Mouse (Mus musculus): ENCODE data around the gene Plxdc1. TPM values are rescaled to one million over a fixed set of nuclear protein-coding genes. Genes with fewer than 3 reads are reported as not detected.
A peak's percentile ranks its signal among the peaks of the same experiment; 100 is the strongest.

The Plxdc1 gene
- polyA plus RNA-seq, 1 experiment from 2014 or later, result 13.4 TPM

DNA sequence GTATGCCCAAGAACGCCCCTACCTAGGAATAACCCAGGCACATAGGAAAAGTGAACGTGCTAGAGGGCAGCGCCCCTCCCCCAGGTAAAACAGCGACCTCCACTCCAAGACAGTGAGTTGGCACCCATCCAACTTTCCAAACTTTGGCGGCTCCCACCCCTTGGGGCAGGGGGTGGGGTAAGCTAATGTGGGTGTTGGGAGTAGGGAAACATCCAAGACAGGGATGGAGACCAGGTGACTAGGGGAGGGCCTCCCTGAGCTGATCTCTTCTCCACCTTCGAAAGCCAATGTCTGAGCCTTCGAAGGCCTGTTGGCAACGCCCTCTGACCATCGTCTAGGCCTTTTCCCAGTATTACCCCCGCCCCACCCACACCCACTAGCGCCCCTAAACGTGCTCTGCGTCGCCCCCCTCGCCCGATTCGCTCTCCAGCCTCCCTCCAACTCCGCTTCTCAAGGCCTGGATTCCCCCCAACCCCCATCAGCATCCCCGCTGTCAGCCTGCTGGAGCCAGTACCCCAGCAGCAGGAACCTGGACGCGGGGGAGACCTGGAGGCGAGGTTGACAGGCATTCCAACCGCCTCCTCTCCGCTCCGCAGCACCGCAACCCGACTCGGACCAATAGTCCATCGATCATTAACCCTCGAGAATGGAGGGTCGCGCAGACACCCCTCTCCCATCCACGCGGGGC, 35.5 kb upstream of the Plxdc1 start:
- Histone ChIP-seq H3K27ac (no peak overlapping the region), H3K79me2 (ENCODE audit: inconsistent target) (no peaks in the 10 kb centered on the region), H3K4me3 (ENCODE audit: inconsistent target) (peak overlapping the region; percentile 40), H3K36me3 (ENCODE audit: inconsistent target) (no peaks in the 10 kb centered on the region)
- WGBS (ENCODE audit: missing documents), result 16% methylated on average over 30 of the region's 34 CpGs

DNA sequence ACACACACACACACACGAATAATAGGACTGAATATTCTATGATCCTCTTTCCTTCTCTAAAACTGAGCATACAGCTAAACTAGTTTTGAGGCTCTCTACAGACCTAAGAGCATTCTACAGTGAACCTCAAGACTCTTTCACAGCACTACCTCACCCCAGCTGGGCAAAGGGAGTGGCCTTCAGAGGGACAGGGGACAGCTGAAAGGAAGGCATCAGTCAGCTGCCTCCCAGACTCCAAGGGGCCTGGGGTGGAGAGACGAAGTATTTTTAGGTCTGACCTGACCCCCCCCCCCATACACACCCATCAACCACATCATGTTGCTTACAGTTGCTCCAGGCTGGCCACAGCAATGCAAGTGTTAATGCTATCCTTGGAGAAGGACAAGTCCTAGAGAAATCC, 34.9 kb upstream of the Plxdc1 start:
- Histone ChIP-seq H3K27ac (no peak overlapping the region), H3K4me3 (ENCODE audit: inconsistent target) (no peak overlapping the region), H3K79me2 (ENCODE audit: inconsistent target) (no peaks in the 10 kb centered on the region), H3K36me3 (ENCODE audit: inconsistent target) (peaks cover 5% of the 10 kb centered on the region; the same call in 1 of the 2 replicates)
- 45% methylated on average over 2 of the region's 2 CpGs for WGBS (ENCODE audit: missing documents)

DNA sequence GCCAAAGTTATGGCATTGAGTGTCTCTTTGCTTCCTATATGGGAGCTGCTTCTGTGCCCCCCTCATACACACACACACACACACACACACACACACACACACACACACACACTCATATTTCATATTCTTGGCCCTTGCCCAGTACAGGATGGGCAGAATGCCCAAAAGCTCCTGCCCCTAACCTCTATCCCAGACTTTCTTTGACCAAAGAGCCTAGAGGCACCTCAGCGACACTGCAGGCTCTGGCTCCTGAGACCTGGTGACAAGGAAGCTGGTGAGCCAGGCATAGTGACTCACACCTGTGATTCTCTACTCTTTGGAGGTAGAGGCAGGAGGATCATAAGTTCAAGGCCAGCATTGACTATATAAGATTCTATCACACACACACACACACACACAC, 34.5 kb upstream of the Plxdc1 start:
- WGBS (ENCODE audit: missing documents), result 89% methylated on average over 1 of the region's 1 CpGs
- no peak overlapping the region for H3K4me3 ChIP-seq (ENCODE audit: inconsistent target)
- H3K27ac ChIP-seq, result no peak overlapping the region
- peaks cover 5% of the 10 kb centered on the region; the same call in 1 of the 2 replicates for H3K36me3 ChIP-seq (ENCODE audit: inconsistent target)
- no peaks in the 10 kb centered on the region for H3K79me2 ChIP-seq (ENCODE audit: inconsistent target)

DNA sequence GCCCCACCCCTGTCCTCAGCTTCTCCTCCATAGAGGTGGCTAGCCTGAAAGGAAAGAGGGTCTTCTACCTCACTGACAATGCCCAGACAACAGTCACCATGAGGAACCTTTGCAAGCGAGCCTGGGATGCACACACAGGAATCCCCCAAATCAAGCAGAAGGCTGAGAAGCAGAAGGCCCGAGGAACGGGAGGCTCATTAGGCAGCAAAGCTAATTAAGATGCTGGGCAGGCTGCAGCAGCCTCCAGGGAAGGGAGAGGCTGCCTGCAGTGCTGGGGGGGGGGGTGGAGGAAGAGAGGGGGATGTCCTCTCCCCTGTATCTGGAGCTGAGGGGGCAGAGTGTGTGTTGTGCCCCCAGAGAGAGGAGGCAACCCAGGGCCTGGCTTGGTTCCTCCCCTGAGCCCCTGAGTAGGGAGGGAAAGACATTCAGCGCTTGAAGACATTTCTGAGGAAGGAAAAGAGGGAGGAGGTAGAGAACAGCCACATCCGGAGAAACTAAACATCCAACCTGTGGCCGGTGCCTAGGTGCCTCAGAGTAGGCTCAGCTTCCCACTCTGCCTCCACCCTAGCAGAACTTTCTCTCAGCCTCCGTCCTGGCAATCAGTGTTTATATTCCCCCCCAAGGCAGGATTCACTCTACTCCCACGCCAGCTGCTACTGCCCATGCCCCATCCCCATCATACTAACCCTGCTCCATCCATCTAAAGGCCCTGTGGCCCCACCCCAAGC, 33.8 kb upstream of the Plxdc1 start:
- Histone ChIP-seq H3K36me3 (ENCODE audit: inconsistent target) (peaks cover 5% of the 10 kb centered on the region; the same call in 1 of the 2 replicates), H3K4me3 (ENCODE audit: inconsistent target) (no peak overlapping the region), H3K27ac (no peak overlapping the region), H3K79me2 (ENCODE audit: inconsistent target) (no peaks in the 10 kb centered on the region)
- WGBS (ENCODE audit: missing documents), result 63% methylated on average over 6 of the region's 8 CpGs

GRCm38 (mm10) chr11:98018858-98019641, 32.8 kb upstream of the Plxdc1 start:
- WGBS (ENCODE audit: missing documents), result 64% methylated on average over 10 of the region's 10 CpGs
- Histone ChIP-seq H3K27ac (no peak overlapping the region), H3K79me2 (ENCODE audit: inconsistent target) (no peaks in the 10 kb centered on the region), H3K36me3 (ENCODE audit: inconsistent target) (peaks cover 5% of the 10 kb centered on the region; the same call in 1 of the 2 replicates), H3K4me3 (ENCODE audit: inconsistent target) (no peak overlapping the region)

GRCm38 (mm10) chr11:98018222-98018621, 32.0 kb upstream of the Plxdc1 start:
- no peak overlapping the region for H3K4me3 ChIP-seq (ENCODE audit: inconsistent target)
- no peak overlapping the region for H3K27ac ChIP-seq
- WGBS (ENCODE audit: missing documents), result 63% methylated on average over 6 of the region's 6 CpGs
- peaks cover 5% of the 10 kb centered on the region; the same call in 1 of the 2 replicates for H3K36me3 ChIP-seq (ENCODE audit: inconsistent target)
- H3K79me2 ChIP-seq (ENCODE audit: inconsistent target), result no peaks in the 10 kb centered on the region

- H3K79me2 ChIP-seq (ENCODE audit: inconsistent target), result no peaks in the 10 kb centered on the region
- 96% methylated on average over 4 of the region's 4 CpGs for WGBS (ENCODE audit: missing documents)
- H3K4me3 ChIP-seq (ENCODE audit: inconsistent target), result no peak overlapping the region
- H3K36me3 ChIP-seq (ENCODE audit: inconsistent target), result peaks cover 5% of the 10 kb centered on the region; the same call in 1 of the 2 replicates
- no peak overlapping the region for H3K27ac ChIP-seq
Observed at GRCm38 (mm10) chr11:98016824-98017223, 30.6 kb upstream of the Plxdc1 start.

DNA sequence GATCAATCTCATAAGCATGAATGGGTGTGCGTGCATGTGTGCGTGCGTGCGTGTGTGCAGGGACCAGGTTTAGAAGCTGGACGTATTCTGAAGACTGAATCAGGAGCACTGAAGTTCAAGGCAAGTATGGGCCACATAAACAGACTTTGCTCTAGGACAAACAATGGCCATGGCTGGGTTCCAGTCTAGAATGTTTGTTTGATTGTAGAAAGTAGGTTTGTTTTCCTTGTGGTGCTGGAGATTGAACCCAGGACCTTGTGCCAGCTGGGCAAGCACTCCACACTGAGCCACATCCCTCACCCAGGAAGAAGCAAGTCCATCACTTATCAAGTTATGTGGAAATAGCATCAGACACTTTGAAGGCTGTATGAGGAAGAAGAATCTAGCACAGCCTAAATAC, 29.9 kb upstream of the Plxdc1 start:
- Histone ChIP-seq H3K36me3 (ENCODE audit: inconsistent target) (peaks cover 5% of the 10 kb centered on the region; the same call in 1 of the 2 replicates), H3K4me3 (ENCODE audit: inconsistent target) (no peak overlapping the region), H3K27ac (no peak overlapping the region), H3K79me2 (ENCODE audit: inconsistent target) (no peaks in the 10 kb centered on the region)
- WGBS (ENCODE audit: missing documents), result 100% methylated on average over 5 of the region's 5 CpGs

DNA sequence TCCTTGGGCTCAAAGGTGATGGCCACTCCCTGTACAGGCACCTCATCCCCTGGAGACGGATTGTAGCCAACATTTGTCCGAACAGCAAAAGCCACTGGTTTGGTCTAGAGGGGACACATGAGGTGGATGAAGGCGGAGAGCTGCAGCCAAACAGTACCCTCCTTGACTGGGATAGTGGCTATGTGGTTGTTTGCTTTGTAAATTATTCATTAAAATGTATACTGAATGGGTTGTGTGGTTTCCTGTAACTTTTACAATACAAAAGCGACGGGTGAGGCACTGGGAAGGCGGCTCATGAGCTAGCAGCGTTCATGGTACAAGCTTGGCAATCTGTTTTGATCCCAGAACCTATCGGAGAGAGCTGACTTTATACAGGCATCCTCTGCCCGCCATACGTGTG, 26.6 kb upstream of the Plxdc1 start:
- WGBS (ENCODE audit: missing documents), result 96% methylated on average over 10 of the region's 10 CpGs
- Histone ChIP-seq H3K4me3 (ENCODE audit: inconsistent target) (no peak overlapping the region), H3K36me3 (ENCODE audit: inconsistent target) (peaks cover 5% of the 10 kb centered on the region; the same call in 1 of the 2 replicates), H3K79me2 (ENCODE audit: inconsistent target) (no peaks in the 10 kb centered on the region), H3K27ac (no peak overlapping the region)

- 92% methylated on average over 8 of the region's 9 CpGs for WGBS (ENCODE audit: missing documents)
- Histone ChIP-seq H3K4me3 (ENCODE audit: inconsistent target) (no peak overlapping the region), H3K36me3 (ENCODE audit: inconsistent target) (peaks cover 5% of the 10 kb centered on the region; the same call in 1 of the 2 replicates), H3K79me2 (ENCODE audit: inconsistent target) (no peaks in the 10 kb centered on the region), H3K27ac (no peak overlapping the region)
Observed at GRCm38 (mm10) chr11:98011716-98012115, 25.5 kb upstream of the Plxdc1 start.

GRCm38 (mm10) chr11:98008087-98008486, 21.8 kb upstream of the Plxdc1 start:
- Histone ChIP-seq H3K79me2 (ENCODE audit: inconsistent target) (no peaks in the 10 kb centered on the region), H3K27ac (no peak overlapping the region), H3K36me3 (ENCODE audit: inconsistent target) (no peaks in the 10 kb centered on the region), H3K4me3 (ENCODE audit: inconsistent target) (no peak overlapping the region)
- WGBS (ENCODE audit: missing documents), result 25% methylated on average over 11 of the region's 11 CpGs

DNA sequence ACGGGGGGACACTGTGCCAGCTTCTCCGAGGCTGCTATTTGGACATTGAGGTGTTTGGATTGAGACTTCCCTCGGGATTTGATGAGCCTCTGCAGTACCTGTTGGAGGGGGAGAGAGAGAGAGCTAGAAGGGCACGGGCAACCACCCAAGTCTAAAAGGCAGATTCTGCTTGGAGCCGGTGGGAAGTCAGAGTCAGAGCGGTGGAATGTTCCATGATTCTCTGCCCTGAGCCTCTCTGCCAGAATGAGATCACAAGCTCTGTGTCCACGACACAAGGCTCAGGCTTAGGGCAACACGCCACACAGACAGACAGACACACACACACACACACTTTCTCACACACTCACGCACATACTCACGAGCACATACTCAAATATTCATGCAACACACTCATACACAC, 19.4 kb upstream of the Plxdc1 start:
- H3K4me3 ChIP-seq (ENCODE audit: inconsistent target), result no peak overlapping the region
- H3K27ac ChIP-seq, result no peak overlapping the region
- no peaks in the 10 kb centered on the region for H3K79me2 ChIP-seq (ENCODE audit: inconsistent target)
- 86% methylated on average over 10 of the region's 10 CpGs for WGBS (ENCODE audit: missing documents)
- H3K36me3 ChIP-seq (ENCODE audit: inconsistent target), result no peaks in the 10 kb centered on the region

DNA sequence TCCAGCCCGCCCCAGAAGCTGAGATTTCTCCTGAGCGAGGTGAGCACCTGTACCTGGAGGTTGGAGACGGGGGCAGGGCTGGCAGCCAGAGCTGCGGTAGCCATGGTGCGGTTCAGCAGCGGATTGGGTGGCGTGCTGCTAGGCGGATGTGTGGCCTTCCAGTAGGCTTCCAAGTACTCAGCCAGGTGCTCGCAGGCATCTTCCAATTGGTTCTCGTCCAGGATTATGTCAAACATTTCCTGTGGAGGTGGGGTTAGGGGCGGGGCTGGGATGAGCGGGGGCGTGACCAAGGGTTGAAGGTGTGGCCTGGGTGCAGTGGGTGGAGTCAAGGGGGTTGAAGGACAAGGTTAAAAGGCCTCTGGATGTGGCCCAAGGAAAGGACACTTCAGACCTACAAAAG, 18.8 kb upstream of the Plxdc1 start:
- H3K36me3 ChIP-seq (ENCODE audit: inconsistent target), result no peaks in the 10 kb centered on the region
- H3K4me3 ChIP-seq (ENCODE audit: inconsistent target), result no peak overlapping the region
- 90% methylated on average over 13 of the region's 13 CpGs for WGBS (ENCODE audit: missing documents)
- no peaks in the 10 kb centered on the region for H3K79me2 ChIP-seq (ENCODE audit: inconsistent target)
- H3K27ac ChIP-seq, result no peak overlapping the region

GRCm38 (mm10) chr11:98004161-98004560, 17.9 kb upstream of the Plxdc1 start:
- no peak overlapping the region for H3K27ac ChIP-seq
- WGBS (ENCODE audit: missing documents), result 83% methylated on average over 8 of the region's 8 CpGs

More at GRCm38 (mm10) chr11:98004161-98004560, 17.9 kb upstream of the Plxdc1 start:
- no peak overlapping the region for H3K4me3 ChIP-seq (ENCODE audit: inconsistent target)
- no peaks in the 10 kb centered on the region for H3K36me3 ChIP-seq (ENCODE audit: inconsistent target)
- no peaks in the 10 kb centered on the region for H3K79me2 ChIP-seq (ENCODE audit: inconsistent target)

Measured in macrophage (primary cell).